Mouse (Mus musculus): Measurements from ENCODE around the gene Atl2. TPM values are rescaled to one million over a fixed set of nuclear protein-coding genes. Genes with fewer than 3 reads are reported as not detected.

Gene Atl2
- polyA plus RNA-seq, 1 experiment from 2014 or later = 31.0 TPM

GRCm38 (mm10) chr17:79845695-79846094 lies 50.2 kb downstream of the Atl2 start:
- Histone ChIP-seq H3K36me3 (ENCODE audit: control insufficient read depth, insufficient read depth, low read length) (peaks cover 17% of the 10 kb centered on the region), H3K4me2 (no peak overlapping the region), H3K9ac (ENCODE audit: low read depth, low read length) (no peak overlapping the region), H3K4me3 (ENCODE audit: low read depth, low read length) (no peak overlapping the region), H3K9me3 (replicated peaks; ENCODE audit: control insufficient read depth, low read length) (no peaks in the 10 kb centered on the region), H3K27ac (ENCODE audit: low read depth, low read length) (no peak overlapping the region), H3K4me1 (ENCODE audit: control insufficient read depth, insufficient read depth, low read length) (no peaks in the 10 kb centered on the region), H3K27me3 (ENCODE audit: control insufficient read depth, insufficient read depth, low read length) (no peaks in the 10 kb centered on the region)
- 76% methylated on average over 2 of the region's 2 CpGs for WGBS (ENCODE audit: insufficient replicate concordance)
- no peak for ATAC-seq (replicated peaks; ENCODE audit: insufficient number of reproducible peaks, low FRiP score, low TSS enrichment)

- no peak overlapping the region for H3K4me2 ChIP-seq
- no peaks in the 10 kb centered on the region for H3K9me3 ChIP-seq (replicated peaks; ENCODE audit: control insufficient read depth, low read length)
- no peaks in the 10 kb centered on the region for H3K4me1 ChIP-seq (ENCODE audit: control insufficient read depth, insufficient read depth, low read length)
- ATAC-seq (replicated peaks; ENCODE audit: insufficient number of reproducible peaks, low FRiP score, low TSS enrichment) = no peak
- no peaks in the 10 kb centered on the region for H3K36me3 ChIP-seq (ENCODE audit: control insufficient read depth, insufficient read depth, low read length)
- WGBS (ENCODE audit: insufficient replicate concordance) = 43% methylated on average over 7 of the region's 7 CpGs
- no peak overlapping the region for H3K9ac ChIP-seq (ENCODE audit: low read depth, low read length)
- no peak overlapping the region for H3K4me3 ChIP-seq (ENCODE audit: low read depth, low read length)
- no peaks in the 10 kb centered on the region for H3K27me3 ChIP-seq (ENCODE audit: control insufficient read depth, insufficient read depth, low read length)
- no peak overlapping the region for H3K27ac ChIP-seq (ENCODE audit: low read depth, low read length)
These were observed 55.4 kb downstream of the Atl2 start for GRCm38 (mm10) chr17:79840254-79841238.

GRCm38 (mm10) chr17:79836978-79837377 lies 58.9 kb downstream of the Atl2 start:
- no peaks in the 10 kb centered on the region for H3K27me3 ChIP-seq (ENCODE audit: control insufficient read depth, insufficient read depth, low read length)
- H3K4me1 ChIP-seq (ENCODE audit: control insufficient read depth, insufficient read depth, low read length) = no peaks in the 10 kb centered on the region
- H3K36me3 ChIP-seq (ENCODE audit: control insufficient read depth, insufficient read depth, low read length) = no peaks in the 10 kb centered on the region

GRCm38 (mm10) chr17:79835714-79836373 lies 60.1 kb downstream of the Atl2 start:
- no peak for ATAC-seq (replicated peaks; ENCODE audit: insufficient number of reproducible peaks, low FRiP score, low TSS enrichment)
- Histone ChIP-seq H3K4me1 (ENCODE audit: control insufficient read depth, insufficient read depth, low read length) (no peaks in the 10 kb centered on the region), H3K9ac (ENCODE audit: low read depth, low read length) (no peak overlapping the region), H3K27me3 (ENCODE audit: control insufficient read depth, insufficient read depth, low read length) (no peaks in the 10 kb centered on the region), H3K4me2 (no peak overlapping the region), H3K36me3 (ENCODE audit: control insufficient read depth, insufficient read depth, low read length) (no peaks in the 10 kb centered on the region), H3K27ac (ENCODE audit: low read depth, low read length) (no peak overlapping the region), H3K4me3 (ENCODE audit: low read depth, low read length) (no peak overlapping the region), H3K9me3 (replicated peaks; ENCODE audit: control insufficient read depth, low read length) (no peaks in the 10 kb centered on the region)
- 51% methylated on average over 5 of the region's 5 CpGs for WGBS (ENCODE audit: insufficient replicate concordance)

More at GRCm38 (mm10) chr17:79836978-79837377, 58.9 kb downstream of the Atl2 start:
- 59% methylated on average over 7 of the region's 7 CpGs for WGBS (ENCODE audit: insufficient replicate concordance)
- no peak overlapping the region for H3K27ac ChIP-seq (ENCODE audit: low read depth, low read length)
- no peak overlapping the region for H3K4me2 ChIP-seq
- H3K9ac ChIP-seq (ENCODE audit: low read depth, low read length) = no peak overlapping the region
- ATAC-seq (replicated peaks; ENCODE audit: insufficient number of reproducible peaks, low FRiP score, low TSS enrichment) = no peak
- no peak overlapping the region for H3K4me3 ChIP-seq (ENCODE audit: low read depth, low read length)
- H3K9me3 ChIP-seq (replicated peaks; ENCODE audit: control insufficient read depth, low read length) = no peaks in the 10 kb centered on the region

- no peaks in the 10 kb centered on the region for H3K9me3 ChIP-seq (replicated peaks; ENCODE audit: control insufficient read depth, low read length)
- no peaks in the 10 kb centered on the region for H3K4me1 ChIP-seq (ENCODE audit: control insufficient read depth, insufficient read depth, low read length)
- H3K9ac ChIP-seq (ENCODE audit: low read depth, low read length) = no peak overlapping the region
- 45% methylated on average over 1 of the region's 1 CpGs for WGBS (ENCODE audit: insufficient replicate concordance)
- H3K36me3 ChIP-seq (ENCODE audit: control insufficient read depth, insufficient read depth, low read length) = no peaks in the 10 kb centered on the region
- no peaks in the 10 kb centered on the region for H3K27me3 ChIP-seq (ENCODE audit: control insufficient read depth, insufficient read depth, low read length)
- no peak overlapping the region for H3K27ac ChIP-seq (ENCODE audit: low read depth, low read length)
- no peak overlapping the region for H3K4me2 ChIP-seq
- ATAC-seq (replicated peaks; ENCODE audit: insufficient number of reproducible peaks, low FRiP score, low TSS enrichment) = no peak
- no peak overlapping the region for H3K4me3 ChIP-seq (ENCODE audit: low read depth, low read length)
These were observed 63.6 kb downstream of the Atl2 start for GRCm38 (mm10) chr17:79832284-79832683.

- H3K27ac ChIP-seq (ENCODE audit: low read depth, low read length) = no peak overlapping the region
- H3K36me3 ChIP-seq (ENCODE audit: control insufficient read depth, insufficient read depth, low read length) = no peaks in the 10 kb centered on the region
- no peak overlapping the region for H3K4me3 ChIP-seq (ENCODE audit: low read depth, low read length)
- ATAC-seq (replicated peaks; ENCODE audit: insufficient number of reproducible peaks, low FRiP score, low TSS enrichment) = no peak
- no peak overlapping the region for H3K4me2 ChIP-seq
- WGBS (ENCODE audit: insufficient replicate concordance) = 63% methylated on average over 6 of the region's 6 CpGs
- no peaks in the 10 kb centered on the region for H3K4me1 ChIP-seq (ENCODE audit: control insufficient read depth, insufficient read depth, low read length)
- no peaks in the 10 kb centered on the region for H3K27me3 ChIP-seq (ENCODE audit: control insufficient read depth, insufficient read depth, low read length)
- H3K9ac ChIP-seq (ENCODE audit: low read depth, low read length) = no peak overlapping the region
- no peaks in the 10 kb centered on the region for H3K9me3 ChIP-seq (replicated peaks; ENCODE audit: control insufficient read depth, low read length)
These were observed 69.4 kb downstream of the Atl2 start for GRCm38 (mm10) chr17:79826482-79827034.

- Histone ChIP-seq H3K4me1 (ENCODE audit: control insufficient read depth, insufficient read depth, low read length) (no peaks in the 10 kb centered on the region), H3K4me2 (no peak overlapping the region), H3K4me3 (ENCODE audit: low read depth, low read length) (no peak overlapping the region), H3K9me3 (replicated peaks; ENCODE audit: control insufficient read depth, low read length) (no peaks in the 10 kb centered on the region), H3K27ac (ENCODE audit: low read depth, low read length) (no peak overlapping the region), H3K27me3 (ENCODE audit: control insufficient read depth, insufficient read depth, low read length) (no peaks in the 10 kb centered on the region), H3K36me3 (ENCODE audit: control insufficient read depth, insufficient read depth, low read length) (no peaks in the 10 kb centered on the region), H3K9ac (ENCODE audit: low read depth, low read length) (no peak overlapping the region)
- ATAC-seq (replicated peaks; ENCODE audit: insufficient number of reproducible peaks, low FRiP score, low TSS enrichment) = no peak
- 74% methylated on average over 11 of the region's 11 CpGs for whole genome bisulfite sequencing (ENCODE audit: insufficient replicate concordance)
These were observed 70.5 kb downstream of the Atl2 start for GRCm38 (mm10) chr17:79825241-79826030.

- ATAC-seq (replicated peaks; ENCODE audit: insufficient number of reproducible peaks, low FRiP score, low TSS enrichment) = no peak
- no peaks in the 10 kb centered on the region for H3K9me3 ChIP-seq (replicated peaks; ENCODE audit: control insufficient read depth, low read length)
- no peak overlapping the region for H3K27ac ChIP-seq (ENCODE audit: low read depth, low read length)
- H3K36me3 ChIP-seq (ENCODE audit: control insufficient read depth, insufficient read depth, low read length) = no peaks in the 10 kb centered on the region
- no peak overlapping the region for H3K9ac ChIP-seq (ENCODE audit: low read depth, low read length)
- no peak overlapping the region for H3K4me2 ChIP-seq
- no peaks in the 10 kb centered on the region for H3K4me1 ChIP-seq (ENCODE audit: control insufficient read depth, insufficient read depth, low read length)
- 72% methylated on average over 1 of the region's 1 CpGs for WGBS (ENCODE audit: insufficient replicate concordance)
- H3K27me3 ChIP-seq (ENCODE audit: control insufficient read depth, insufficient read depth, low read length) = no peaks in the 10 kb centered on the region
- H3K4me3 ChIP-seq (ENCODE audit: low read depth, low read length) = no peak overlapping the region
These were observed 71.5 kb downstream of the Atl2 start for GRCm38 (mm10) chr17:79824406-79824805.

Measured in heart, embryonic 11.5 days (tissue).